Mouse (Mus musculus): Measurements from ENCODE around the gene Map4k3. TPM values are rescaled to one million over a fixed set of nuclear protein-coding genes. Genes with fewer than 3 reads are reported as not detected.

The Map4k3 gene
- polyA plus RNA-seq (2017; shearing (Covaris generic)): 2.4 TPM

GRCm38 (mm10) chr17:80728062-80728858, at the start of gene Map4k3:
TSS of gene Map4k3 (minus strand) at chr17:80728485.

DNA sequence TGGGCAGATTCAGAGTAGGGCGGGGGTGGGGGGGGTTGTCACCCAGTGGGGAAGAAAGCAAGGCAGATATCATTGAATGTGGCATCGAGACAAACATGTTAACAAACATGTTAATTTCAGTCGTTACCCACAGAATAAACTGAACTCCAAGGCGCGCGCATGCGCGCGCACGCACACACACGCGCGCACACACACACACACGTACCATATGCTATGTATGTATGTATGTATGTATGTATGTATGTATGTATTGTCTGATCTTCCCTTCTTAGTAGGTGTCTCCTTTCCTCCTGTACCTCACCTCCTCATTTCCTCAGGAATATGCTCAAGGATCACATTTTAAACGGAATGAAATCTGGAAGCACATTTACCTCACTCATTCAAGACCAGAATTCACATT, 150.6 kb downstream of the Map4k3 start, which contains the start of gene Cdkl4:
Gene Cdkl4 (minus strand): TSS at position 175 of the 400 bp plus-strand sequence.

Other genes with a start within 250 kb of the Map4k3 start
- 2.6 TPM for gene Sos1, start 248.0 kb downstream of the Map4k3 start, polyA plus RNA-seq (2017; shearing (Covaris generic))
- 0.78 TPM for gene Cdkl4, start 150.7 kb downstream of the Map4k3 start, polyA plus RNA-seq (2017; shearing (Covaris generic))
- not detected for gene Tmem178, start 216.1 kb upstream of the Map4k3 start, polyA plus RNA-seq (2017; shearing (Covaris generic))